Mouse (Mus musculus) embryonic facial prominence, embryonic 15.5 days (tissue): ENCODE measurements around the gene Pdia2. TPM values are rescaled to one million over a fixed set of nuclear protein-coding genes. Genes with fewer than 3 reads are reported as not detected.
"Not testable (repeated sequence)": the region's sequence is repeated elsewhere in the genome, so short reads cannot be mapped to it uniquely, and the experiment has no call there.

ENCODE experiments used
- ATAC-seq: fragments of 200-750 bp; cut with Nextera tagmentation; 2 replicates; pipeline ENCODE4 v1.8.0; 2017; ENCODE audit warnings: low read depth, moderate TSS enrichment; ENCODE audit not compliant: insufficient number of reproducible peaks, low FRiP score, low TSS enrichment
- H3K27ac ChIP-seq: fragments of 300-500 bp; sonication (generic); replicated peaks from 2 replicates; pipeline ENCODE4 v1.5.1; 2015; ENCODE audit warnings: mild to moderate bottlenecking, inconsistent platforms
- H3K27me3 ChIP-seq: fragments of 300-500 bp; sonication (generic); 2 replicates; pipeline ENCODE4 v1.6.1; 2015; ENCODE audit warnings: inconsistent platforms
- H3K36me3 ChIP-seq: fragments of 300-500 bp; sonication (generic); 2 replicates; pipeline ENCODE4 v1.6.1; 2015; ENCODE audit warnings: mild to moderate bottlenecking, inconsistent platforms
- H3K4me1 ChIP-seq: fragments of 300-500 bp; sonication (generic); 2 replicates; pipeline ENCODE4 v1.6.1; 2015; ENCODE audit warnings: inconsistent platforms
- H3K4me2 ChIP-seq: fragments of 300-500 bp; sonication (generic); replicated peaks from 2 replicates; pipeline ENCODE4 v1.6.1; 2015; ENCODE audit warnings: mild to moderate bottlenecking, inconsistent platforms
- H3K4me3 ChIP-seq: fragments of 300-500 bp; sonication (generic); replicated peaks from 2 replicates; pipeline ENCODE4 v1.5.1; 2015; ENCODE audit warnings: mild to moderate bottlenecking, inconsistent platforms
- H3K9ac ChIP-seq: fragments of 300-500 bp; sonication (generic); 2 replicates; pipeline ENCODE4 v1.6.1; 2015; ENCODE audit warnings: inconsistent platforms
- H3K9me3 ChIP-seq: fragments of 300-500 bp; sonication (generic); replicated peaks from 2 replicates; pipeline ENCODE4 v1.6.1; 2016; ENCODE audit warnings: inconsistent platforms
- WGBS: fragments of 180-500 bp; shearing (Covaris S2); methylation state at CpG from one replicate; pipeline ENCODE4 v1.1.7; 2015; 5-methylcytosine and 5-hydroxymethylcytosine counted together
- polyA plus RNA-seq: library from polyadenylated mRNA; unstranded; fragments of >200 nt; fragmentation: Nextera tagmentation; extraction: Ambion mirVana; gene quantifications from 2 replicates; pipeline ENCODE4 v1.2.1, GENCODE M21; 2015

Gene Pdia2
- polyA plus RNA-seq, 1 experiment from 2014 or later, result 0.67 TPM

DNA sequence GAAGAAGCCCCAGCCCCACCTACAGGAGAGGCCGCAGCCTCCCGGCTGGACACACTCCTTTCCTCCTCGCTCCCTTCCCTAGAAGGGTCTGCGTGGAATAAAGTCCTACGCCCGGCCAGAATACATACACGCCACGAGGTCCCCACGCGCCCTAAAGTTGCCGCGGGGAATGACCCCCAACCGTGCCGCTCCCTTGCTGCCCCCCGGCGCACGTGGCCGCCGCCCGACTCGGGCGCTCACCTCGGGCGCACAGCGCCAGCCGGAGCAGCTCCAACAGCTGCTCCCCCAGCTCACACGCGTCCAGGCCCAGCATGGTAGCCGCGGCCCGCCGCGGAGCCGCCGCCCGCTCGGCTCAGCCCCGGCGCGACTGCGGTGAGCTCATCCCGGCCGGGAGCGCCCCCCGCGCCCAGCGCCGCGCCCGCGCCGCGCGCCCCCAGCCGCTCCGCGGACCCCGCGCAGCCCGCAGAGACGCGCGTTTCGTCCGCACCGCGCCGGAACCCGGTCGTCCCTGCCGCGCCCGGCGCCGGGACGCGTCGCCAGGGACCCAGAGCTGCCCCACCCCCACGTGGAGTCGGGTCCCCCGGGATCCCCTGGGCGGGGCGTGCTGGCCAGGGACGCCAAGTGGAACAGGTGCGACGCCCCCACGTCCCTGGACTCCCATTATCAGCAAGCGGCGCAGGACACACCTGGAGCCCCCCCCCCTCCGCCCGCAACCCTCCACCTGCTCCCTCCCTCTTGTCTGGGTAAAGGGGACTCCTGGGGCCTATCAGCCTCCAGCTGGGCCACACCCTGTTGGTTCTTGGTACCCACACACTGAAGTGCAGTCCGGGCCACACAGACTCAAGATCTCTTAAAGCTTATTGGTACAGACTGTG, 2.2 kb upstream of the Pdia2 start:
- H3K27ac ChIP-seq, result 0 out of 2 replicates have a peak overlapping the region, but pooled peaks have one; percentile 39
- peaks cover 29% of the 10 kb centered on the region for H3K4me1 ChIP-seq
- H3K4me3 ChIP-seq, result peak overlapping the region; percentile 58
- peaks cover 44% of the 10 kb centered on the region for H3K27me3 ChIP-seq
- H3K9me3 ChIP-seq, result no peaks in the 10 kb centered on the region
- H3K9ac ChIP-seq, result peak overlapping the region; percentile 27
- WGBS, result 1% methylated on average over 87 of the region's 92 CpGs
- ATAC-seq, result peak; percentile 48
- peaks cover 21% of the 10 kb centered on the region for H3K36me3 ChIP-seq
- peak overlapping the region; percentile 98 for H3K4me2 ChIP-seq

DNA sequence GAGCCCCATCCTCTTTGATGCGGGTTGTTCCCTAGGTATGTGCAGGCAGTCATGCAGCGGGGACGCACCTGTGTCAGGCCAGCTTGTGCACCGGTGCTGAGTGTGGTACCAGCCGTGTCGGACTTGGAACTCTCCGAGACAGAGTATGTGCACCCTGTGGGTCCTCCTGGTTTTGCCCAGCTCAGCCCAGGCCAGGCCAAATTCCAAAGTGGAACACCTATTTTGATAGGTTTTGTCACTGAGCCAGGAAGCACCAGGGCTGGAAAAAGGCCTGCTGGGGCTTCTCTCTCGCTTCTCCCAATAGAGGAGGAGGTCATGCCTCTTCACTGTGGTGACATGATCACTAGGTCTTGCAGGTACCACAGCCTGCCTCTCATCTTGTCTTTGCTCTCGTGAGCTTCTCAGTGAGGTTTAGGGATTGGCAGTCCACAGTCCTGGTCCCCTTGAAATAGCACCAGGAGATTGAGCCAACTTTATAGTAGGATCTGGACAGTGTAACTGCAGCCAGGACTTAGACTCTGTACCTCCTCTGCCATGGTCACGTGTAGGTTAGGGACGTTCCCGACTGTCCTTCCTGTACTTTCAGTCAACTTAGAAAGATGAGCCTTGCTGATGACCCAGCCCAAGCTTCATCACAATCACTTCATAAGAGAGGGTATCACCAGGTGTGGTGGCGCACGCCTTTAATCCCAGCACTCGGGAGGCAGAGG, 6.3 kb downstream of the Pdia2 start:
- peaks cover 93% of the 10 kb centered on the region for H3K36me3 ChIP-seq
- ATAC-seq, result no peak

DNA sequence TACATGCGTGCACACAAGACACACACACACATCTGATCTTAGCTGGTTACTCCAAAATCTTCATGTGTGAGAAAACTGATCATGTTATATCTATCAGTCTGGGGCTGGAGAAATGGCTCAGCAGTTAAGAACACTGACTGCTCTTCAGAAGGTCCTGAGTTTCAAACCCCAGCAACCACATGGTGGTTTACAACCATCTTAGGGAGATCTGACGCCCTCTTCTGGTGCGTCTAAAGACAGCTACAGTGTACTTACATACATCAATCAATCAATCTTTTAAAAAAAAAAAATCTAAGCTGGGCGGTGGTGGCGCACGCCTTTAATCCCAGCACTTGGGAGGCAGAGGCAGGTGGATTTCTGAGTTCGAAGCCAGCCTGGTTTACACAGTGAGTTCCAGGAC, 7.4 kb downstream of the Pdia2 start:
- H3K9me3 ChIP-seq, H3K4me2 ChIP-seq, H3K9ac ChIP-seq, H3K27me3 ChIP-seq, ATAC-seq, H3K4me3 ChIP-seq, H3K27ac ChIP-seq, H3K4me1 ChIP-seq: not testable (repeated sequence)
- peaks cover 93% of the 10 kb centered on the region for H3K36me3 ChIP-seq
- 94% methylated on average over 7 of the region's 7 CpGs for WGBS

More for the DNA sequence above, 6.3 kb downstream of the Pdia2 start:
- Histone ChIP-seq H3K4me3 (no peak overlapping the region), H3K9ac (no peak overlapping the region), H3K27me3 (no peaks in the 10 kb centered on the region), H3K4me1 (no peaks in the 10 kb centered on the region), H3K4me2 (no peak overlapping the region), H3K27ac (no peak overlapping the region), H3K9me3 (no peaks in the 10 kb centered on the region)
- WGBS, result 98% methylated on average over 15 of the region's 15 CpGs

DNA sequence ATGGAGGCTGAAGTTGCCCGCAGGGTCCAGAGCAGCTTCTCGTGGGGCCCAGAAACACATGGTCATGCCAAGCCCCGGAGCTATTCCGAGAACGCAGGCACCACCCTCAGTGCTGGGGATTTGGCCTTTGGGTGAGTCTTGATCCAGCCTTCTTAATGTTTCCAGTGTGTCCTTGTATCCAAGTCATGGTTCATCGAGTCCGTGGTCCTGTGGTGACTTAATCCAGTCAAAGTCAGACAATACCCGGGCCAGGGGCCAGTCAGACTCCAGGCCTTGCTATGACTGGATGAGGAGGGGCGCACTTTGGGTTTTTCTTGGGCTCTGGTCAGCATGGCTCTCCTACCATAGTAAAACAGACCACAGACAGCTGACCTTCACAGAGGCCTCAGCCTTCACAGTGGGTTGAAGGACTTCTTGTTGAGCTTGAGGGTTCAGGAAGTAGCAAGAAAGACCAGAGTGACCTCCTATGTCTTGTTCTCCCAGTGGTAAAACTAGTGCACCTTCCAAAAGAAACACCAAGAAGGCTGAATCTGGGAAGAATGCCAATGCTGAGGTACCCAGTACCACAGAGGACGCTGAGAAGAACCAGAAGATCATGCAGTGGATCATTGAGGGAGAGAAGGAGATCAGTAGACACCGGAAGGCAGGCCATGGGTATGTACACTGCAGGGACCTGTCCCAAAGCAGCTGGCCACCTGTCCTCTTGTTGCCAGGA, 10.6 kb downstream of the Pdia2 start:
- Histone ChIP-seq H3K4me2 (no peak overlapping the region), H3K9ac (no peak overlapping the region), H3K27ac (no peak overlapping the region), H3K27me3 (no peaks in the 10 kb centered on the region), H3K9me3 (no peaks in the 10 kb centered on the region), H3K36me3 (peaks cover 91% of the 10 kb centered on the region), H3K4me3 (no peak overlapping the region), H3K4me1 (no peaks in the 10 kb centered on the region)
- 95% methylated on average over 11 of the region's 11 CpGs for WGBS
- no peak for ATAC-seq

DNA sequence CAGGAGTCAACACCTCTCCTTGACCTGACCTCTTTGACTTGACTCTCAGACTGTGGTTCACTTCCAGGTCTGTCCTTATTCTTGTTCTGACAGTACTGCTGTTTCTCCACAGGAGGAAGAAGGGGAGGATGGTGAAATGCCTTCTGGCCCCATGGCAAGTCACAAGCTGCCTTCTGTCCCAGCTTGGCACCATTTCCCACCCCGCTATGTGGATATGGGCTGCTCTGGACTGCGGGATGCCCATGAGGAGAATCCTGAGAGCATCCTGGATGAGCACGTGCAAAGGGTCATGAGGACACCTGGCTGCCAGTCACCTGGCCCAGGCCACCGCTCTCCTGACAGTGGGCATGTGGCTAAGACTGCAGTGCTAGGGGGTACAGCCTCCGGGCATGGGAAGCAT, 11.3 kb downstream of the Pdia2 start:
- H3K27ac ChIP-seq, result no peak overlapping the region
- H3K4me3 ChIP-seq, result no peak overlapping the region
- peaks cover 92% of the 10 kb centered on the region for H3K36me3 ChIP-seq
- H3K4me2 ChIP-seq, result no peak overlapping the region
- H3K4me1 ChIP-seq, result no peaks in the 10 kb centered on the region
- no peaks in the 10 kb centered on the region for H3K9me3 ChIP-seq
- ATAC-seq, result no peak
- 99% methylated on average over 5 of the region's 5 CpGs for WGBS
- H3K27me3 ChIP-seq, result no peaks in the 10 kb centered on the region
- no peak overlapping the region for H3K9ac ChIP-seq

DNA sequence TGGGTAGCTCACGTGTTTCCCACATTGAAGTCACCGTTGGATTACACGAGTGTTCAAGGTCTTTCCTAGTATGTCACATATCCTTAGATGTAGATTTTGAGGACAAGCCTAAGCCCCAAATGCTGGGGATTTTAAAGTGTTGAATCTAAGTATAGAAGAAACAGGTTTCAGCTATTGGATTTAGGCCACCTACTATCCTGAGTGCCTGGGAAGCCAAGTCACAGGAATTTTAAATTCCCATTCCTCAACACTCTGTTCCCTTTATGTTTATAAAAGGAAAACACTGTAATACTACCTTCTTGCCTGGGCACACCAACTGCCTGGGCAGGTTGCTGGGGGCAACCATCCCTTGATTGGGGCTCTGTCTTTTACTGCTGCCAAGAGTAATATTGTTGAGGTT, 17.7 kb downstream of the Pdia2 start:
- peaks cover 58% of the 10 kb centered on the region for H3K36me3 ChIP-seq

DNA sequence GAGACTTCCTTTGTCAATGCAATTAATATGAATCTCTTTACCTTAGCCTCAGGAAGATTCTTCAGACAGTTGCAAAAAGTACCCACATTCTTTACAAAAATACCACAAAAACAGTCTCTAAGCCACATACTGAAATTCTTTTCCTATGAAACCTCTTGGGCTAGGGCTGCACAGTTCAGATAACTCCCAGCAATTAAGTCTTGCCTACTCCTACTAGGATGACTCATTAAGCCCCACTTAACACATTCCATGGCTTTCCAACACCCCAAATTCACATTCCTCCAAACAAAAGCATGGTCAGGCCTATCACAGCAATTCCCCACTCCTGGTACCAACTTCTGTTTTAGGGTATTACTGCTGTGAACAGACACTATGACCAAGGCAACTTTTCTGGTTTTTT, 20.3 kb downstream of the Pdia2 start:
- Histone ChIP-seq H3K4me2 (no peak overlapping the region), H3K27ac (no peak overlapping the region), H3K27me3 (no peaks in the 10 kb centered on the region), H3K9ac (no peak overlapping the region), H3K36me3 (peaks cover 53% of the 10 kb centered on the region), H3K4me1 (no peaks in the 10 kb centered on the region), H3K9me3 (no peaks in the 10 kb centered on the region), H3K4me3 (no peak overlapping the region)
- ATAC-seq, result no peak

More for the DNA sequence above, 17.7 kb downstream of the Pdia2 start:
- no peaks in the 10 kb centered on the region for H3K9me3 ChIP-seq
- H3K27me3 ChIP-seq, result no peaks in the 10 kb centered on the region
- 94% methylated on average over 3 of the region's 3 CpGs for WGBS
- ATAC-seq, result no peak
- H3K4me2 ChIP-seq, result no peak overlapping the region
- no peaks in the 10 kb centered on the region for H3K4me1 ChIP-seq
- no peak overlapping the region for H3K9ac ChIP-seq
- no peak overlapping the region for H3K4me3 ChIP-seq
- no peak overlapping the region for H3K27ac ChIP-seq

DNA sequence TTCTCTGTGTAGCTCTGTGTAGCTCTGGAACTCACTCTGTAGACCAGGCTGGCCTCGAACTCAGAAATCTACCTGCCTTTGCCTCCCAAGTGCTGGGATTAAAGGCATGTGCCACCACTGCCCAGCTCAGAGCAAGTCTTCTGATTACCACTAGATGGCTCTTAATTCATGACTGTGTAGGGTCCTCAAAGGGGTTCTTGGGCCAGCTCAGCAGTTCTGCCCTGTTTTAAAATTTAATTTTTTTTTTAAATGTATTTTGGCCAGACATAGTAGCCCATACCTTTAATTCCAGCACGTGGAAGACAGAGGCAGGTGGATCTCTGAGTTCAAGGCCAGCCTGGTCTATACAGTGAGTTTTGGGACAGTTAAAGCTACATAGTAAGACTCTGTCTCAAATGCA, 23.6 kb downstream of the Pdia2 start:
- H3K4me1 ChIP-seq, H3K4me3 ChIP-seq, H3K9ac ChIP-seq, H3K27ac ChIP-seq, ATAC-seq, H3K9me3 ChIP-seq, H3K27me3 ChIP-seq, H3K4me2 ChIP-seq: not testable (repeated sequence)
- WGBS, result 75% methylated on average over 2 of the region's 2 CpGs
- H3K36me3 ChIP-seq, result peaks cover 38% of the 10 kb centered on the region

DNA sequence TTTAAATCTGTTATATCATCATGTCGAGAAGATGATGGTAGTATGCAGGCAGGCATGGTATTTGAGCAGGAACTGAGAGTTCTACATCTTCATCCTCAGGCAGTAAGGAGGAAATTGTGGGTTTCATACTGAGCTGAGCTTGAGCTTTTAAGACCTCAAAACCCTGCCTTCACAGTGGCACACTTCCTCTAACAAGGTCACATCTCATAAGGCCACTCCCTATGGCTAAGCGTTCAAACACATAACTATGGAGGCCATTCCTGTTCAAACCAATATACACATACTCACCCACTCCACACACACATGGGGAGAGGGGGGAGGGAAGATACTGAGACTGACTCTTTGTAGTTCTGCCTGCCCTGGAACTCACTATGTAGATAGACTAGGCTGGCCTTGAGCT, 30.8 kb downstream of the Pdia2 start:
- Histone ChIP-seq H3K4me2 (no peak overlapping the region), H3K27me3 (no peaks in the 10 kb centered on the region), H3K36me3 (peaks cover under 1% of the 10 kb centered on the region; the same call in 1 of the 2 replicates), H3K4me1 (0 out of 2 replicates have a peak, but pooled peaks cover 2% of the 10 kb centered on the region), H3K4me3 (no peak overlapping the region), H3K9ac (no peak overlapping the region), H3K9me3 (no peaks in the 10 kb centered on the region), H3K27ac (no peak overlapping the region)
- ATAC-seq, result no peak
- 84% methylated on average over 2 of the region's 2 CpGs for WGBS

DNA sequence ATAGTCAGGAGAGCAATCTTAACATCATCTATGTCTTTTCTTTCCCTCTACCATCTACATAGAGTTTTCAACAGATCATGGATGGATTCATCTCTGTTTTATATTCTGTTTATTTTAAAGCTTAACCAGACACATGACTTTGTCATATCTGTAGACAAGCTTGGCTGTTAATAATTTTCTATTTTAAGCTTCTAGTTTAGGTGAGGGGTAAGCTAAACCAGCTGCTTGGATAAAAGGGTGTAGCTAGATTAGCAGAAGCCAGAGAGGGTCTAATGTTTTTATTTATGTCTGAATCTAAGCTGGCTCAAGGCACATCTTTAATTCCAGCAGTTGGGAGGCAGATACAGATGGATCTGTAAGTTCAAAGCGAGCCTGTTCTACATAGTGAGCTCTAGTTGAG, 36.2 kb downstream of the Pdia2 start:
- Histone ChIP-seq H3K27ac (no peak overlapping the region), H3K9me3 (no peaks in the 10 kb centered on the region), H3K9ac (no peak overlapping the region), H3K4me3 (no peak overlapping the region), H3K36me3 (no peaks in the 10 kb centered on the region), H3K27me3 (no peaks in the 10 kb centered on the region), H3K4me1 (0 out of 2 replicates have a peak, but pooled peaks cover 2% of the 10 kb centered on the region), H3K4me2 (no peak overlapping the region)
- 94% methylated on average over 1 of the region's 1 CpGs for WGBS
- no peak for ATAC-seq
